11 mouse cellular contexts compared by ENCODE assay signal in genomic region chr4:150221017-150221640, GRCm38 (mm10). TPM values are rescaled to one million over a fixed set of nuclear protein-coding genes. Genes with fewer than 3 reads are reported as not detected.
DNase-seq lines count a peak whose midpoint lies in the region; ATAC-seq and TF ChIP-seq lines count a peak whose summit lies in the region.
"Had no signal": no experiment of that assay in that cellular context is flagged by ENCODE, and none has a peak within 500 bp of the region (broad histone marks: within the 10 kb centered on the region; RNA-seq: fewer than 3 reads in every experiment).

No protein-coding gene starts in this region.

- no peak overlapping the region for H3K27ac ChIP-seq in heart, embryonic 11.5 days (ENCODE audit: low read depth, low read length)
- no peak overlapping the region for H3K27ac ChIP-seq in MEL (ENCODE audit: control insufficient read depth, low read depth, low read length)
- no peak overlapping the region for H3K27ac ChIP-seq in limb, embryonic 15.5 days
- H3K27ac ChIP-seq: macrophage had no signal

- H3K9ac ChIP-seq in heart, embryonic 11.5 days (ENCODE audit: low read depth, low read length), result no peak overlapping the region
- peak overlapping the region; percentile 61 for H3K9ac ChIP-seq in MEL (ENCODE audit: control insufficient read depth, low read depth, low read length, poor library complexity, severe bottlenecking)
- H3K9ac ChIP-seq in limb, embryonic 15.5 days, result no peak overlapping the region

- no peak for TF ChIP-seq RAD21 in MEL (IDR thresholded peaks at IDR 0.05; ENCODE audit: low read depth, low read length)

- no peak for TF ChIP-seq CTCF in MEL (IDR thresholded peaks at IDR 0.05 in 2 of 3, conservative IDR thresholded peaks at IDR 0.05 in 1 of 3; ENCODE audit: control insufficient read depth in 1 of 3, insufficient read depth in 1 of 3, low read depth in 2 of 3, low read length in 3 of 3, poor library complexity in 1 of 3, severe bottlenecking in 1 of 3)

- WGBS in heart, embryonic 11.5 days (ENCODE audit: insufficient replicate concordance), result 40% methylated on average over 10 of the region's 10 CpGs
- 48% methylated on average over 10 of the region's 10 CpGs for WGBS in limb, embryonic 15.5 days

- TF ChIP-seq EP300 in MEL (IDR thresholded peaks at IDR 0.05; ENCODE audit: low read depth in 1 of 2, low read length in 2 of 2), result no peak

- H3K27me3 ChIP-seq in heart, embryonic 11.5 days (ENCODE audit: control insufficient read depth, insufficient read depth, low read length), result no peaks in the 10 kb centered on the region
- H3K27me3 ChIP-seq in MEL (ENCODE audit: control insufficient read depth in 1 of 2, insufficient read depth in 2 of 2, low read length in 2 of 2), result no peaks in the 10 kb centered on the region
- H3K27me3 ChIP-seq in limb, embryonic 15.5 days, result no peaks in the 10 kb centered on the region

- TF ChIP-seq POLR2A in MEL (IDR thresholded peaks at IDR 0.05; ENCODE audit: control insufficient read depth in 1 of 2, insufficient read depth in 1 of 2, low read depth in 1 of 2, low read length in 2 of 2, poor library complexity in 1 of 2), result no peak

- H3K4me3 ChIP-seq in heart, embryonic 11.5 days (ENCODE audit: low read depth, low read length), result no peak overlapping the region
- H3K4me3 ChIP-seq in MEL (ENCODE audit: control insufficient read depth in 1 of 2, insufficient read depth in 1 of 2, low read depth in 2 of 2, low read length in 2 of 2), result peak overlapping the region; percentile 50 to 56
- H3K4me3 ChIP-seq in limb, embryonic 15.5 days, result peak overlapping the region; percentile 20; the same call in 1 of the 2 replicates

- H3K4me2 ChIP-seq in heart, embryonic 11.5 days, result peak overlapping the region; percentile 48
- peak overlapping the region; percentile 34 for H3K4me2 ChIP-seq in limb, embryonic 15.5 days

- H3K36me3 ChIP-seq in heart, embryonic 11.5 days (ENCODE audit: control insufficient read depth, insufficient read depth, low read length), result no peaks in the 10 kb centered on the region
- H3K36me3 ChIP-seq in MEL (ENCODE audit: control insufficient read depth in 1 of 2, insufficient read depth in 2 of 2, low read length in 2 of 2), result no peaks in the 10 kb centered on the region; a peak in 1 of 4 replicates
- no peaks in the 10 kb centered on the region for H3K36me3 ChIP-seq in limb, embryonic 15.5 days

- H3K9me3 ChIP-seq in heart, embryonic 11.5 days (replicated peaks; ENCODE audit: control insufficient read depth, low read length), result no peaks in the 10 kb centered on the region
- no peaks in the 10 kb centered on the region for H3K9me3 ChIP-seq in MEL (replicated peaks; ENCODE audit: insufficient read depth, low read length)
- H3K9me3 ChIP-seq in limb, embryonic 15.5 days, result no peaks in the 10 kb centered on the region

- no peaks in the 10 kb centered on the region; the same call in 1 of the 2 replicates for H3K4me1 ChIP-seq in heart, embryonic 11.5 days (ENCODE audit: control insufficient read depth, insufficient read depth, low read length)
- H3K4me1 ChIP-seq in MEL (ENCODE audit: control insufficient read depth in 1 of 2, insufficient read depth in 2 of 2, low read length in 2 of 2), result peaks cover 0 to 8% of the 10 kb centered on the region in 2 experiments; a peak in 2 of 4 replicates
- peaks cover 6% of the 10 kb centered on the region; the same call in 1 of the 2 replicates for H3K4me1 ChIP-seq in limb, embryonic 15.5 days

- DNase-seq in heart, postnatal 4 days, result no peak
- no peak for DNase-seq in MEL (ENCODE audit: low read depth, low spot score)
- peak; percentile 87 for DNase-seq in kidney, adult 11 months
- no peak for DNase-seq in ovary, postnatal 10 days (ENCODE audit: low spot score)
- DNase-seq in frontal cortex, postnatal 25 days (ENCODE audit: low spot score in 2 of 2), result no peak

- ATAC-seq in heart, embryonic 11.5 days (replicated peaks; ENCODE audit: insufficient number of reproducible peaks, low FRiP score, low TSS enrichment), result no peak
- no peak for ATAC-seq in limb, embryonic 15.5 days (ENCODE audit: insufficient number of reproducible peaks, low FRiP score, low TSS enrichment, low read depth)
- no peak for ATAC-seq in inflammation-experienced regulatory T-cells, adult 6 months

- H3K79me2 ChIP-seq in MEL (ENCODE audit: control insufficient read depth, insufficient read depth, low read length, poor library complexity), result no peaks in the 10 kb centered on the region

TF ChIP-seq in MEL, 35 proteins besides CTCF, POLR2A, EP300 and RAD21:
- TF ChIP-seq NRF1 (IDR thresholded peaks at IDR 0.05; ENCODE audit: insufficient read depth, low read depth, low read length, poor library complexity, severe bottlenecking) (no peak; the same call in 1 of the 2 replicates), MXI1 (IDR thresholded peaks at IDR 0.05; ENCODE audit: low read depth, low read length) (peak; percentile 18; the same call in 1 of the 2 replicates)

RNA-seq across cellular contexts. Expression of gene Eno1, which starts 15.4 kb away (rescaled TPM):
- polyA plus RNA-seq in heart, embryonic 11.5 days (2014; fragmentation: Nextera tagmentation; extraction: Ambion mirVana), result 2,057 and 2,150 TPM in 2 replicates
- 100 to 1,000 TPM; 303 to 307 TPM for total RNA-seq in heart, postnatal 4 days (2021)
- total RNA-seq in MEL (2012; rRNA removed), result 254 and 516 TPM in 2 replicates
- 1,000 to 10,000 TPM in 1 of 2 experiments, 100 to 1,000 TPM in 1; 737 to 5,492 TPM for polyA plus RNA-seq in MEL (2012; ENCODE audit: insufficient read depth in 1 of 2, insufficient read length in 2 of 2, low read depth in 1 of 2, low replicate concordance in 2 of 2, missing spikeins in 1 of 2)
- 1,599 and 1,772 TPM in 2 replicates for polyA plus RNA-seq in limb, embryonic 15.5 days (2015; fragmentation: Nextera tagmentation; extraction: Ambion mirVana)
- polyA plus RNA-seq in inflammation-experienced regulatory T-cells, adult 6 months (2017; shearing (Covaris generic)), result 100 to 1,000 TPM; 503 to 566 (median 560) TPM

RNA-seq across cellular contexts. Expression of gene Car6, which starts 20.0 kb away (rescaled TPM):
- 0.32 TPM in 1 of 2 replicates, not detected in the other for polyA plus RNA-seq in heart, embryonic 11.5 days (2014; fragmentation: Nextera tagmentation; extraction: Ambion mirVana)
- total RNA-seq in heart, postnatal 4 days (2021), result not detected
- total RNA-seq in MEL (2012; rRNA removed), result not detected in 2 replicates
- polyA plus RNA-seq in MEL (2012; ENCODE audit: insufficient read depth in 1 of 2, insufficient read length in 2 of 2, low read depth in 1 of 2, low replicate concordance in 2 of 2, missing spikeins in 1 of 2), result under 1 TPM in 1 of 2 experiments, not detected in 1; 0.19 TPM
- polyA plus RNA-seq in limb, embryonic 15.5 days (2015; fragmentation: Nextera tagmentation; extraction: Ambion mirVana), result 0.20 and 0.50 TPM in 2 replicates
- polyA plus RNA-seq in inflammation-experienced regulatory T-cells, adult 6 months (2017; shearing (Covaris generic)), result not detected
- total RNA-seq: neutrophil, adult 5-6 weeks had no signal
- polyA plus RNA-seq: hindbrain, embryonic 11.5 days had no signal
